Mouse (Mus musculus) bone marrow, adult 2 months (tissue): ENCODE measurements around the gene Gtpbp3.

ENCODE experiments used
- CTCF ChIP-seq: fragments of 200-500 bp; IDR thresholded peaks from 2 replicates; pipeline ENCODE4 v1.5.1; 2011; ENCODE audit warnings: low read length, control low read depth; ENCODE audit not compliant: control insufficient read depth, insufficient read depth
- POLR2A ChIP-seq: fragments of 200-500 bp; IDR thresholded peaks from 2 replicates; pipeline ENCODE4 v1.6.1; 2011; ENCODE audit warnings: low read depth, mild to moderate bottlenecking, control low read depth, low read length, borderline replicate concordance; ENCODE audit not compliant: control insufficient read depth

DNA sequence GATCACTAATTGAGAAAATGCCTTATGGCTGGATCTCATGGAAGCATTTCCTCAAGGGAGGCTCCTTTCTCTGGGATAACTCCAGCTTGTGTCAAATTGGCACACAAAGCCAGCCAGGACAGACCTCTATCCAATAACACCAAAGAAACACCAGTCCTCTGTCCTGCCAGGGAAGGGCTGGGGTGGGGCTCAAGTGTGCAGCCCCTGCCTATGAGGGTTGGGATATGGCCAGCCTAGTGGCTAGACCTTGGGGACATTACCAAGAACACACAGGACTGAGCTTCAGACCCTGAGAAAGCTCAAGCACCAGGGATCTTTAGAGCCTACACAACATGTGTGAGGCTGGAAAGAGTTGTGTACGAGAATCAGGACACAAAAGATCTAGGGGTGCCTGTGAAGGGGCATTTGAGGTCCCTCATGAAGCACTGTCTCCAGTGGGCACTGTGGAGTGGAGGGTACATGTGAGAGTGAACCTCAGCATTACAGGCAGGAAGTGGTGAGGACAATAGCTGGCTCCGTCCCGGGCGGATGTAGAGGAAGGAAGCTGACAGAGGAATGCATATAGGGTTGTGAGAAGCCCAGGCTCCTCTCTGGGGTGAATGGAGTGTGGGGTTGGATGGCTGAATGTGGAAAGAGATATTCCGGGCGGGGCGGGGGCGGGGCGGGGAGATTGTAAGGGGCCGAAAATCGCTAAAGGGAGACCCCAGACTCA is 40.6 kb downstream of the Gtpbp3 start:
- TF ChIP-seq POLR2A (no peak), CTCF (no peak)
